Mouse (Mus musculus) cerebellum, adult 2 months (tissue): ENCODE measurements around the gene Elk3.

Source experiments
- CTCF ChIP-seq: fragments of 200-500 bp; IDR thresholded peaks from 2 replicates; pipeline ENCODE4 v1.5.1; 2011; ENCODE audit warnings: low read depth, mild to moderate bottlenecking, control low read depth, low read length, moderate library complexity, borderline replicate concordance; ENCODE audit not compliant: insufficient read depth
- POLR2A ChIP-seq: fragments of 200-500 bp; IDR thresholded peaks from 2 replicates; pipeline ENCODE4 v1.6.1; 2011; ENCODE audit warnings: low read length, control low read depth, borderline replicate concordance; ENCODE audit not compliant: insufficient read depth

GRCm38 (mm10) chr10:93333239-93333638 lies 22.3 kb upstream of the Elk3 start:
- TF ChIP-seq CTCF (no peak), POLR2A (no peak)
